Mouse (Mus musculus) liver (tissue): ENCODE measurements around the gene Glb1l3.
"Not testable (repeated sequence)": the region's sequence is repeated elsewhere in the genome, so short reads cannot be mapped to it uniquely, and the experiment has no call there.

Experiments
- DNase-seq: peaks from one replicate; pipeline ENCODE4 v3.0.0-alpha.2; 2020; ENCODE audit warnings: mixed read lengths

Gene Glb1l3

DNA sequence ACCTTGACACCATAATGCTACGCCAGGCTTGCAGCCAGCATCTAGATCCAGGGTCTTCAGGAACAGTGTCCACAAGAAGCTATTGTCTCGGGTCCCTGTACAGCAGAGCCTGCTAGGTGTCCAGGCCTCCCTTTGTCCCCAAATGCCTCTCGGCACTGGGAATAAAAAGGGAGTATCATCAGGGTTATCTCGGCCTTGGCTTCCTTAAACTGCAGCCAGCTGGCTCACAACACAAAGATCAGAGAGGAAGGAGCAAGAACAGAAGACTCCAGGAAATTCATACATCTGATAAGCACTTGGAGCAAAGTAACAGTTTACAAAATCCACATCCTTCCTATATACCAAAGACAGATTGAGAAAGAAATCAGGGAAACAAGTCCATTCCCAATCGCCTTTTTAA is at the start of gene Glb1l3:
TSS of gene Glb1l3 (minus strand) at position 140 of the 400 bp plus-strand sequence.
- no peak for DNase-seq

GRCm38 (mm10) chr9:26869856-26870255 is 9.2 kb upstream of the Glb1l3 start:
- not testable (repeated sequence) for DNase-seq

DNA sequence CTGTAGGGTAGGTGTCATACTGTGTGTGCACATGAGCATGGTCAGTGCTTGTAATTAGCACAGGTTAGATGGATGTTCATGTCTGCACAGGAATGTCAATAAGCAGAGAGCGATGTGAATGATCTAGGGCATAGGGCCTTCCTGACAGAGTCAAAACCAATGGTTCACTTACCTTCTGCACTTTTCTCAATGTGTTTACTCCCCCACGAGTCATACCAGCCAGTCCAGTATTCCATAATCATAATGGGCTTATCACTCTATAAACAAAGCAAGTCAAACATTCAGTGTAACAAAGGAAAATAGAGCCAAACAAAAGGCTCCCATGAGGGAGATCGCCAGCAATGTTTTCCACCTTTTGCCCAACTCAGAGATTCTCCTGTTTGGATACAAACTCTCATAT is 29.6 kb downstream of the Glb1l3 start:
- DNase-seq, result no peak

- no peak for DNase-seq
These were observed 40.7 kb downstream of the Glb1l3 start for GRCm38 (mm10) chr9:26819942-26820341.

GRCm38 (mm10) chr9:26808735-26809134 is 52.0 kb downstream of the Glb1l3 start:
- no peak for DNase-seq

DNA sequence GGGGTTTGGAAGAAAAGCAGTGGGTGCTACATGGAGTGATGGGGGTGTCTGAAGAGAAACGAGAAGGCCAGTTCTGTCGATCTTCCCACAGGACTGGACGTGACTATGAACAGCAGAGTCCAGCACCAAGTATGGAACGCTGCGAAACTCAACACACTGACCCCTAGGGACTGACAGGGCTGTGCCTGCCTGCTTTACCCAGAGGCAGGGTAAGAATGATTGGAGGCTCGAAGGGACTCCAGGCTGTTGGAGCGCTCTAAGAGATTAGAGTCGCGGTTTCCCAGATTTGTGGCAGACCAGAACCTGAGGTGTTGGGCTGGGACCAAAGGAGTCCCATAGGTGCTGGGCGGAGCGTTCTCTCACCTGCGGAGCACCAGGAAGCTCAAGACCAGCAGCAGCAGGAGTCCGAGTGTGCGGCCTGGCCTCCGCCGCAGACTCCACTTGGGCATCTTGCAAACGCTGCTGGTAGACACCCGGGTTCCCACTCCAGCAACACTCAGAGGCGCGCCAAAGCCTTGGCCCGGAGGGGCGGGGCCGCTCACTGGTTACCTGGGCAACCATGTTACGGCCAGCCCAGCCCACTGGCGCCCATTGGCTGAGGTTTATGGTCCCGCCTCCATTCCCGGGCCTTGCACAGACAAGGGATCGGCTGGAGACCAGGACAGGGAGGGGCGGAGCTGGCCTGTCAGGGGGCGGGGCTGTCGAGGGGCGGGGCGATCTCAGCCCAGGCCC is 54.6 kb downstream of the Glb1l3 start, which contains the start of gene Glb1l2:
TSS of gene Glb1l2 (minus strand) at position 534 of the 732 bp plus-strand sequence.
- DNase-seq, result peak; percentile 87

- no peak for DNase-seq
These were observed 56.4 kb downstream of the Glb1l3 start for GRCm38 (mm10) chr9:26804321-26804720.

- DNase-seq, result no peak
These were observed 60.3 kb downstream of the Glb1l3 start for GRCm38 (mm10) chr9:26800357-26800756.

DNA sequence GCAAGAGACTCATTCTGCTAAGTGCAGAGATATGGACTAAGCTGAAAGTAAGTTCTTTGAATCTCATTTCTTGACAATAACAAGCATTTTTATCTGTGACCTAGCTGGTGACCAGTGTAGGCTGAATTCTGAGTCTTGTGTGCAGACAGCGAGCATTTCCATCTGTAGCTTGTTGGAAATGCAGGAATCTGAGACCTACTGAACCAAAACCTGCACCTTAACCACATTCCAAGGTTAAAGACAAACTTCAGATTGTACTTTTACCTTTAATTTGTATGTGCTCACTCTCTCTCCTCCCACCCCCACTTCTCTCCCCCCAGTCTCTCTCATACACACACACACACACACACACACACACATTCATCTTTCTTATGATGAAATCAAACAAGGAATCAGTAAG is 62.0 kb downstream of the Glb1l3 start:
- DNase-seq, result no peak

- no peak for DNase-seq
These were observed 62.5 kb downstream of the Glb1l3 start for GRCm38 (mm10) chr9:26798205-26798604.

DNA sequence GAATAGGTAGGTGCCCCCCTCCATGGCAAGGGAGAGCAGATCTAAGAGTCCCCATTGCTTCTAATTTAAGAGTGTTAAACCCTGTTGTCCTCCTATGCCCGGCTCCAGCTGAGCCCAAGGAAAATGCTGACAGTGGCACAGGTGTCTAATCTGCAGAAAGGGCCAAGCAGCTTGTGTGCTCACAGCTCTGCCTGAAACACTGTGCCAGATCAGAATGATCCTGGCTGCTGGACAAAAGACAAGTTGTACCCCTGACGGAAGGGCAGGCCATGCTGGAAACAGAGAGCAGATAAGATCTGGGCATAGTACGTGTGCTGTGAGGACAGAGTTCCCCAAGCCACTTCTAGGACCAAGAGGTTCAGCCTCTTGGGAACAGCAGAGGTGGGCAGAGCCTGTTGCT is 67.9 kb downstream of the Glb1l3 start:
- no peak for DNase-seq

GRCm38 (mm10) chr9:26783414-26783975 is 77.2 kb downstream of the Glb1l3 start:
- DNase-seq, result no peak

- DNase-seq, result no peak
These were observed 82.3 kb downstream of the Glb1l3 start for GRCm38 (mm10) chr9:26778421-26778820.

DNA sequence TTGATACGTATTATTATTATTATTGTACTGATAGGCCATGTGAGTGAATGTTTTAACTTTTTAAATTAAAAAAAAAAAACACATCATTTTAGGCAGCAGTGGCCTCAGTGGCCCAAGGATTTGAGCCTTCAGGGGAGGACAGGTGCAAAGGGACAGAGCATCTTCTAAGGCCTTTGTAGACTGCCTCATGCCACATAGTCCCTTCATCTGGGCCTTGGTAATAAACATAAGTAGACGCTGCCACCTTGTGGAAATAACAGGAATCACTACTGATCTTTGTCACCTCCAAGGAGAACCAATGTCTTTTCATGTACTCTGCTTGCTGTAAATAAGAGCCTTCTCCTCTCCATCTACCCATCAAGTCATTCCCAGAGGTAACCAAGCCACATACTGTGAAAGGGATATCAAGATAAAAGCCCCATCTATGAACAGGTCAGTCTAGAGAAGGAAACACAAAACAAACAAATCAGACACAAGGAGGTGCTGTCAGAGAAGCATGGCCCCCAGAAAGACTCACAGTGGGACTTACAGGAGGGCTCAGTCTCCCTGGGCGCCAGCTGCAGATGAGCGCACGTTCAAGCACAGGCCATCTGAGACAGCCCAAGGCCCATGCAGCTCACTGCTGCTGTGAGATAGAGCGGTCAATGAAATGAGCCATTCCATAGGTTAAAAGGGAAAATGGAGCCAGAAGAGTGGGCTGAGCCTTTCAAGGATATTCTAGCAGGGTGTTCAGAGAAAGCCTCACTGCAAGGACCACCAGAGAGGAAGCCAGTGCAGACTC is 84.4 kb downstream of the Glb1l3 start:
- DNase-seq, result no peak

- no peak for DNase-seq
These were observed 85.0 kb downstream of the Glb1l3 start for GRCm38 (mm10) chr9:26775700-26776099.

DNA sequence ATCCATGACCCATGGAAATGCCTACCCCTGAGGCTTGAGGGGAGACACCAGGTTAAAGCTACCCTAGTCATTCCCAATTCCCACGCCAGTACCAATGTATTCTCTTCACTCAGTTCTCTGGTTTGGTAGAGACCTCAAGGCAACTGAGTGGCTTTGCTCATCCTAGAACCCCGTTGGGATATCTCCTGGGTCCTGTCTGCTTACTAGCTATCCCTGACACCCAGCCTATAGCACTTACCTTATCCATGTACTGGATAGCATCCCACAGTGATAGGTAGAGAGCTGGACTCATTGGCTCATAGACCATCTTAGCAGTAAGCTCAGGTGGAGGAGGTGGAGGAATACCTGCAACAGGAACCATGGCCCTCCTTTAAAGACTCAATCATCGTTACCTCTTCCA is 92.5 kb downstream of the Glb1l3 start:
- DNase-seq, result no peak
